Mouse (Mus musculus): ENCODE data around the gene Prkar1a. TPM values are rescaled to one million over a fixed set of nuclear protein-coding genes. Genes with fewer than 3 reads are reported as not detected.
A peak's percentile ranks its signal among the peaks of the same experiment; 100 is the strongest.

The Prkar1a gene
- total and polyA plus RNA-seq, 2 experiments from 2014 or later = 231 to 473 TPM

GRCm38 (mm10) chr11:109672021-109672324 is 22.8 kb downstream of the Prkar1a start:
- no peak for DNase-seq (ENCODE audit: low spot score)
- no peak for TF ChIP-seq CTCF (IDR thresholded peaks at IDR 0.05)
- H3K4me3 ChIP-seq (ENCODE audit: low read depth, low read length) = no peak overlapping the region
- no peaks in the 10 kb centered on the region for H3K9me3 ChIP-seq (ENCODE audit: low read length)
- no peak overlapping the region for H3K4me2 ChIP-seq (ENCODE audit: low read depth, low read length, poor library complexity, severe bottlenecking)
- no peak overlapping the region for H3K27ac ChIP-seq (ENCODE audit: low read depth, low read length)
- no peaks in the 10 kb centered on the region for H3K4me1 ChIP-seq (ENCODE audit: insufficient read depth, low read length)
- H3K9ac ChIP-seq (replicated peaks; ENCODE audit: low read length, poor library complexity, severe bottlenecking) = no peak overlapping the region
- 91% methylated on average over 5 of the region's 5 CpGs for WGBS
- no peaks in the 10 kb centered on the region for H3K27me3 ChIP-seq (ENCODE audit: insufficient read depth, low read length)
- H3K36me3 ChIP-seq (ENCODE audit: insufficient read depth, low read length) = peaks cover 17% of the 10 kb centered on the region
- ATAC-seq (ENCODE audit: low FRiP score) = no peak

GRCm38 (mm10) chr11:109672396-109672795 is 23.2 kb downstream of the Prkar1a start:
- no peak overlapping the region for H3K4me2 ChIP-seq (ENCODE audit: low read depth, low read length, poor library complexity, severe bottlenecking)
- H3K4me3 ChIP-seq (ENCODE audit: low read depth, low read length) = no peak overlapping the region
- no peak overlapping the region for H3K9ac ChIP-seq (replicated peaks; ENCODE audit: low read length, poor library complexity, severe bottlenecking)
- H3K27me3 ChIP-seq (ENCODE audit: insufficient read depth, low read length) = no peaks in the 10 kb centered on the region
- H3K36me3 ChIP-seq (ENCODE audit: insufficient read depth, low read length) = peaks cover 13% of the 10 kb centered on the region
- ATAC-seq (ENCODE audit: low FRiP score) = no peak
- TF ChIP-seq CTCF (IDR thresholded peaks at IDR 0.05) = no peak
- H3K4me1 ChIP-seq (ENCODE audit: insufficient read depth, low read length) = no peaks in the 10 kb centered on the region
- no peak overlapping the region for H3K27ac ChIP-seq (ENCODE audit: low read depth, low read length)
- no peak for DNase-seq (ENCODE audit: low spot score)
- H3K9me3 ChIP-seq (ENCODE audit: low read length) = no peaks in the 10 kb centered on the region
- WGBS = 87% methylated on average over 8 of the region's 8 CpGs

- no peak overlapping the region for H3K27ac ChIP-seq (ENCODE audit: low read depth, low read length)
- H3K4me3 ChIP-seq (ENCODE audit: low read depth, low read length) = no peak overlapping the region
- ATAC-seq (ENCODE audit: low FRiP score) (no peak), DNase-seq (ENCODE audit: low spot score) (no peak)
- no peak for TF ChIP-seq CTCF (IDR thresholded peaks at IDR 0.05)
- no peaks in the 10 kb centered on the region for H3K27me3 ChIP-seq (ENCODE audit: insufficient read depth, low read length)
- peaks cover 6% of the 10 kb centered on the region for H3K36me3 ChIP-seq (ENCODE audit: insufficient read depth, low read length)
- no peaks in the 10 kb centered on the region for H3K4me1 ChIP-seq (ENCODE audit: insufficient read depth, low read length)
- WGBS = 74% methylated on average over 21 of the region's 21 CpGs
- no peak overlapping the region for H3K4me2 ChIP-seq (ENCODE audit: low read depth, low read length, poor library complexity, severe bottlenecking)
- no peaks in the 10 kb centered on the region for H3K9me3 ChIP-seq (ENCODE audit: low read length)
- H3K9ac ChIP-seq (replicated peaks; ENCODE audit: low read length, poor library complexity, severe bottlenecking) = no peak overlapping the region
Observed at GRCm38 (mm10) chr11:109672881-109673739, 23.9 kb downstream of the Prkar1a start.

- H3K4me3 ChIP-seq (ENCODE audit: low read depth, low read length) = no peak overlapping the region
- no peak for DNase-seq (ENCODE audit: low spot score)
- WGBS = 88% methylated on average over 7 of the region's 7 CpGs
- peaks cover 3% of the 10 kb centered on the region for H3K36me3 ChIP-seq (ENCODE audit: insufficient read depth, low read length)
- ATAC-seq (ENCODE audit: low FRiP score) = no peak
- no peak overlapping the region for H3K4me2 ChIP-seq (ENCODE audit: low read depth, low read length, poor library complexity, severe bottlenecking)
- H3K9me3 ChIP-seq (ENCODE audit: low read length) = no peaks in the 10 kb centered on the region
- no peak overlapping the region for H3K27ac ChIP-seq (ENCODE audit: low read depth, low read length)
- H3K4me1 ChIP-seq (ENCODE audit: insufficient read depth, low read length) = no peaks in the 10 kb centered on the region
- no peaks in the 10 kb centered on the region for H3K27me3 ChIP-seq (ENCODE audit: insufficient read depth, low read length)
- H3K9ac ChIP-seq (replicated peaks; ENCODE audit: low read length, poor library complexity, severe bottlenecking) = no peak overlapping the region
- no peak for TF ChIP-seq CTCF (IDR thresholded peaks at IDR 0.05)
Observed at GRCm38 (mm10) chr11:109673741-109674140, 24.5 kb downstream of the Prkar1a start.

GRCm38 (mm10) chr11:109674542-109674941 is 25.3 kb downstream of the Prkar1a start:
- H3K27me3 ChIP-seq (ENCODE audit: insufficient read depth, low read length) = no peaks in the 10 kb centered on the region
- no peaks in the 10 kb centered on the region for H3K4me1 ChIP-seq (ENCODE audit: insufficient read depth, low read length)

GRCm38 (mm10) chr11:109675208-109675607 is 26.0 kb downstream of the Prkar1a start:
- Histone ChIP-seq H3K9me3 (ENCODE audit: low read length) (no peaks in the 10 kb centered on the region), H3K27ac (ENCODE audit: low read depth, low read length) (no peak overlapping the region), H3K9ac (replicated peaks; ENCODE audit: low read length, poor library complexity, severe bottlenecking) (no peak overlapping the region), H3K27me3 (ENCODE audit: insufficient read depth, low read length) (no peaks in the 10 kb centered on the region), H3K4me1 (ENCODE audit: insufficient read depth, low read length) (no peaks in the 10 kb centered on the region), H3K36me3 (ENCODE audit: insufficient read depth, low read length) (peaks cover 3% of the 10 kb centered on the region; the same call in 1 of the 2 replicates), H3K4me2 (ENCODE audit: low read depth, low read length, poor library complexity, severe bottlenecking) (no peak overlapping the region), H3K4me3 (ENCODE audit: low read depth, low read length) (no peak overlapping the region)
- TF ChIP-seq CTCF (IDR thresholded peaks at IDR 0.05) = no peak
- 82% methylated on average over 3 of the region's 3 CpGs for WGBS
- DNase-seq (ENCODE audit: low spot score) (no peak), ATAC-seq (ENCODE audit: low FRiP score) (no peak)

More at GRCm38 (mm10) chr11:109674542-109674941, 25.3 kb downstream of the Prkar1a start:
- peaks cover 3% of the 10 kb centered on the region; the same call in 1 of the 2 replicates for H3K36me3 ChIP-seq (ENCODE audit: insufficient read depth, low read length)
- no peaks in the 10 kb centered on the region for H3K9me3 ChIP-seq (ENCODE audit: low read length)
- no peak overlapping the region for H3K4me3 ChIP-seq (ENCODE audit: low read depth, low read length)
- 79% methylated on average over 11 of the region's 11 CpGs for whole genome bisulfite sequencing
- no peak overlapping the region for H3K9ac ChIP-seq (replicated peaks; ENCODE audit: low read length, poor library complexity, severe bottlenecking)
- TF ChIP-seq CTCF (IDR thresholded peaks at IDR 0.05) = 0 out of 2 replicates have a peak, but pooled peaks have one; percentile 9
- no peak overlapping the region for H3K27ac ChIP-seq (ENCODE audit: low read depth, low read length)
- DNase-seq (ENCODE audit: low spot score) (no peak), ATAC-seq (ENCODE audit: low FRiP score) (no peak)
- H3K4me2 ChIP-seq (ENCODE audit: low read depth, low read length, poor library complexity, severe bottlenecking) = no peak overlapping the region
